Mouse (Mus musculus) erythroid progenitor cell, adult 5-6 weeks (primary cell): ENCODE data around the gene Zfp982. TPM values are rescaled to one million over a fixed set of nuclear protein-coding genes. Genes with fewer than 3 reads are reported as not detected.
"Not testable (repeated sequence)": the region's sequence is repeated elsewhere in the genome, so short reads cannot be mapped to it uniquely, and the experiment has no call there.

Experiments used
- ATAC-seq: replicated peaks from 2 replicates; pipeline ENCODE4 v1.8.0; 2016; ENCODE audit warnings: moderate number of reproducible peaks, mild to moderate bottlenecking, moderate TSS enrichment, inconsistent platforms; ENCODE audit not compliant: poor library complexity, low FRiP score, severe bottlenecking
- total RNA-seq, 2 experiments: library from RNA; stranded (forward) in 1 of 2; stranded (reverse) in 1 of 2; fragments of 150-400 nt in 1 of 2; fragments of 186-747, 209-891 nt in 1 of 2; gene quantifications; 2 replicates each; pipeline versions ENCODE4 v1.2.3 to v1.2.4; 2015 to 2017; ENCODE audit warnings: low replicate concordance in 2 of 2

The Zfp982 gene
- total RNA-seq, 2 experiments from 2014 or later: 0.84 to 4.4 TPM

- not testable (repeated sequence) for ATAC-seq
Observed at GRCm38 (mm10) chr4:147556921-147557320, 64.7 kb downstream of the Zfp982 start.

- not testable (repeated sequence) for ATAC-seq
Observed at GRCm38 (mm10) chr4:147558011-147558410, 65.8 kb downstream of the Zfp982 start.

GRCm38 (mm10) chr4:147559096-147559495 lies 66.9 kb downstream of the Zfp982 start:
- ATAC-seq: not testable (repeated sequence)

Other genes with a start within 250 kb of the Zfp982 start
- not detected in 2 replicates for gene Zfp988, start 186.7 kb upstream of the Zfp982 start, total RNA-seq (2015; ENCODE audit: low replicate concordance)
- 2.1 TPM in 1 of 2 replicates, not detected in the other for gene Zfp988, start 186.7 kb upstream of the Zfp982 start, total RNA-seq (2017; ENCODE audit: low replicate concordance)
- gene Zfp978, start 131.1 kb upstream of the Zfp982 start, total RNA-seq (2015; ENCODE audit: low replicate concordance): not detected in 2 replicates
- not detected in 2 replicates for gene Zfp978, start 131.1 kb upstream of the Zfp982 start, total RNA-seq (2017; ENCODE audit: low replicate concordance)
- 1.7 TPM in 1 of 2 replicates, not detected in the other for gene Gm16503, start 47.8 kb downstream of the Zfp982 start, total RNA-seq (2015; ENCODE audit: low replicate concordance)
- gene Gm16503, start 47.8 kb downstream of the Zfp982 start, total RNA-seq (2017; ENCODE audit: low replicate concordance): not detected in 2 replicates
- gene Zfp985, start 60.9 kb downstream of the Zfp982 start, total RNA-seq (2015; ENCODE audit: low replicate concordance): not detected in 2 replicates
- gene Zfp985, start 60.9 kb downstream of the Zfp982 start, total RNA-seq (2017; ENCODE audit: low replicate concordance): not detected in 2 replicates
- not detected in 2 replicates for gene Zfp979, start 150.1 kb downstream of the Zfp982 start, total RNA-seq (2015; ENCODE audit: low replicate concordance)
- gene Zfp979, start 150.1 kb downstream of the Zfp982 start, total RNA-seq (2017; ENCODE audit: low replicate concordance): not detected in 2 replicates
- not detected in 2 replicates for gene Zfp534, start 210.1 kb downstream of the Zfp982 start, total RNA-seq (2015; ENCODE audit: low replicate concordance)
- not detected in 2 replicates for gene Zfp534, start 210.1 kb downstream of the Zfp982 start, total RNA-seq (2017; ENCODE audit: low replicate concordance)